Mouse (Mus musculus) erythroid progenitor cell, adult 5-6 weeks (primary cell): Measurements from ENCODE around the gene Gm20458. TPM values are rescaled to one million over a fixed set of nuclear protein-coding genes. Genes with fewer than 3 reads are reported as not detected.

ENCODE experiments used
- ATAC-seq: replicated peaks from 2 replicates; pipeline ENCODE4 v1.8.0; 2016; ENCODE audit warnings: moderate number of reproducible peaks, mild to moderate bottlenecking, moderate TSS enrichment, inconsistent platforms; ENCODE audit not compliant: poor library complexity, low FRiP score, severe bottlenecking
- total RNA-seq, 2 experiments: library from RNA; stranded (forward) in 1 of 2; stranded (reverse) in 1 of 2; fragments of 150-400 nt in 1 of 2; fragments of 186-747, 209-891 nt in 1 of 2; gene quantifications; 2 replicates each; pipeline versions ENCODE4 v1.2.3 to v1.2.4; 2015 to 2017; ENCODE audit warnings: low replicate concordance in 2 of 2

Gene Gm20458
- total RNA-seq, 2 experiments from 2014 or later = not detected

DNA sequence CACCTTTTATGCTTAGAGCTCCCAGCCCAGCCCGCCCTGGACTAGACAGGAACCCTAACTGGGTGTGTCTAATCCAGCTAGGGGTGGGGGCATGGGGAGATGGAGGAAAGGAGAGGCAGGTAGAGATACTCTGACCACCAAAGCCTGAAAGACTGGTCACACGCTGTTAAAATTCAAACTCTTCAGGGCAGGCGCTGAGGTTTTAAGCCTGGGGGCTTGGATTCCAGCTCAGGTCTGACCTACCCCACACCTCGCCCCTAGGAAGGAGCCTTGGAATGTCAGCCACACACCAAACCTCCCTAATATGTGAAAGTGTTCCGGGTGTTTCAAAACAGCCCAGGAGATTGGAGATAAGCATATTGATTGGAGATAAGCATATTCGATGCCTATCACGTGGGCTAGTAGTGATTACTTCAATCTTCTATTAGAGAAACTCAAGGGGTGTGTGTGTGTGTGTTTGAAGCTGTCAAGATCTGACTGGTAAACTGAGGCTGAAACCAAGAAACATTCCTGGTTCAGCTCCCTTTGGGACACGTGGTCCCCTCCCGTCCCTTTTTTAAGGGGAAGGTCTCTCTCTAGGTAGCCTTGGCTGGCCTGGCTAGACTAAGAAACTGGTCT lies 27.4 kb upstream of the Gm20458 start:
- ATAC-seq = no peak

DNA sequence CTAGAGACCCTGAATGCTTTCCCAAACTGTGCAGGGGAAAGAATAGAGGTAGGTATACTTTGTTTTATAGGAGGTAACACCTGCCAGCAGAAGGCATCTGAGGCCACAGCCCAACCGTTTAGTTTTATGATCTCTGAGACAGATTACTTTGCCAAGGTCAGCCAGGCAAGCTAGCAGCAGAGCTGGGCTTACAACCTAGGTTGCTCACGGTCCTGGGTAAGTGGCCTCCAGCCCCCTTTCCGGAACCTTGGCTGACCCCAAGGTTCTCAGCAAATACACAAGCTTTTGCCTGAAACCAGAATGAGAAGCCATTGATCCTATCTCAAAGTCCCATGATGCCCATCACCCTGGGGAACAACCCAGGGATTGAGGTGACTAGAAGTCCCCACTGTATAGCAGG lies 26.1 kb upstream of the Gm20458 start:
- no peak for ATAC-seq

DNA sequence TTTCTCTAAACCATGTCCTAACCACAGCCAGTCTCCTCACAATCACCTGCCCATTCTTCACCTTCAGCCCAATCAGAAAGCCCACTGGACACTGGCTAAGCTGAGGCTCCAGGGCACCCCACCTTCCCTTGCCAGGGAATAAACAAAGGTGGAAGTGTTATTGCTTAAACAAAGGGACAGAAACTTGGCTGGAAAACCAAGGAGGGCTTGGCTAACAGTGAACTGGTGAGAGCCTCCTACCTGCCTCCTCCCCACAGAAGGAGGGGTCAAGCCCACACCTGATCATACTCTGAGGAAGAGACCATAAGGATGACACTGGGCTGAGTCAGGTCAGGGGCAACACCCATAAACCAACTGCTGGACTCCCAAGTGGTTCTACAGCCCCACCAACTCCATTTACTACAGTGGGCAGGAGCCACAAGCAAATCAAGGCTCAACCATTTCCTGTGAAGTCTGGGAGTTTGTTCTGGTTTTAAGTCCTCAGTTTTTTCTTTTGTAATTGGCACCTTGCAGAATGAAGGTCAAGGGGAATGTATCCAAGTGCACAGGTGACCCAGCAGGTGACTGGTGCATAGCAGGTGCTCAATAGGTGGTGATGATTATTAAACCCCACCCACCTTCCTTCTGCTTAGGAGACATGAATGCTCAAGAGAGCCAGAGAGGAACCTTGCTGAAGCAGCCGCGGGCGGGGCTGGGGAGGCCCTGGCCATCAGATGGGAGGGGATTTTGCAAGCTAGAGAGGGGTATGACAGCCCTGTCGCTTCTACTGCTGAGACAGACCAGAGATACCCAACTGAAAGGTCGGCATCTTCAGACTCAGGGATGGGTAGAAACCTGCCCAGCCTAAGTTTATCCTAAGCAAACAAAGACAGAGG lies 25.3 kb upstream of the Gm20458 start:
- no peak for ATAC-seq

- no peak for ATAC-seq
Observed at GRCm38 (mm10) chr2:164436215-164436913, 24.4 kb upstream of the Gm20458 start.

GRCm38 (mm10) chr2:164436961-164437360 lies 23.8 kb upstream of the Gm20458 start:
- ATAC-seq = no peak

GRCm38 (mm10) chr2:164437710-164438109 lies 23.1 kb upstream of the Gm20458 start:
- no peak for ATAC-seq

DNA sequence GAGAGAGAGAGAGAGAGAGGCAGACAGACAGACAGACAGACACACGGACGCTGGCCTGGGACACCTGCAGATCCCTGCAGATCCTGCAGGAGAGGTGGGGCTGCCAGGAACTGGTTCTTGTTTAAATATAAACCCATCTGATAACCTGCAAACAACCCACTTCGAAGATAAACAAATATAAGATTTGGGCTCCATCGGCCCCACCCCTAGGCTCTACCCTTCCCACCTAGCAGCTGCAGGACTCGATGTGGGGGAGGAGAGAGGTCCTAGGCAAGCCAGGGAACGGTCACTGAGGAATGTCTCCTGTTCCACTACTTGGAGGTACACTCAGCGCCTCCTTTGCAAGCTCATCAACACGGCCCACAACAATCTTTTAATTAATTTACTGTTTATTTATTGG lies 22.5 kb upstream of the Gm20458 start:
- no peak for ATAC-seq

GRCm38 (mm10) chr2:164439001-164439421 lies 21.8 kb upstream of the Gm20458 start:
- no peak for ATAC-seq

DNA sequence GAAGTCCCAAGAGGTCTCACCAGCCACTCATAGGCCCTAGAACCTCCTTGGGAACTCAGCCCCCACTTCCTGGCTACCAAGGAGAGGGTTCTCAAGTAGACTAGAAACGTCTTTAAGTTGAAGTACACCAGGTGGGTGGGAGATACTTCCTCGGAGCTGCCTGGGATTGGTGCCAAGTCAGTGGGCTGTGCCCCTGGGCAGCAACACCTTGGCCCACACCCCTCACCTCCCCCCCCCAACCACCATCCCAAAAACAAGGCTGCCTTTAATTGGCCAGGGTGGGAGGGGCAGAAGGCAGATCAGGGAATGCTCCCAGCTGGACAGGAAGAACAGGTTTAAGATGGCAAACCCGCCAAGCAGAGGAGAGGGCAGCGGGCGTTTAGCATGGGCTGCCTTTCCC lies 20.5 kb upstream of the Gm20458 start:
- no peak for ATAC-seq

DNA sequence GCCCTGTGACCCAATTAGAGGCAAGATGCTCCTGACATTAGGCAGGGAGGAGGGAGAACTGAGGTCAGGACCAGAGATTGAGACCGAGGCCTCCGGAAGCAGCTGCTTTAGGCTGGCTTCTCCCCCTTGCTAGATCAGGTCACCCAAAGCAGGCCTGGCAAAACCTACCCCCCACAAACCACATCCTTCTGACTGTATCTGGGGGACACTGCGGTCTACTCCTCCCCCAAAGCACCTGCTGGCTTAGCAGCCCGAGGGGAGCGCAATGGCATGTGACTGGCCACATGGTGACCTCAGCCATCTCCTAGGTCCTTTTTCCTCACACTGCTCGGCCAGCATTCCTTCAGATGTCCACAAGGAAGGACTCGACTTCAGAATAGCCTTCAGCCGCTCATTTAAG lies 19.6 kb upstream of the Gm20458 start:
- no peak for ATAC-seq

GRCm38 (mm10) chr2:164441731-164442130 lies 19.0 kb upstream of the Gm20458 start:
- ATAC-seq = no peak

- ATAC-seq = no peak
Observed at GRCm38 (mm10) chr2:164442315-164443050, 18.3 kb upstream of the Gm20458 start.

- no peak for ATAC-seq
Observed at GRCm38 (mm10) chr2:164443051-164443437, 17.7 kb upstream of the Gm20458 start.

DNA sequence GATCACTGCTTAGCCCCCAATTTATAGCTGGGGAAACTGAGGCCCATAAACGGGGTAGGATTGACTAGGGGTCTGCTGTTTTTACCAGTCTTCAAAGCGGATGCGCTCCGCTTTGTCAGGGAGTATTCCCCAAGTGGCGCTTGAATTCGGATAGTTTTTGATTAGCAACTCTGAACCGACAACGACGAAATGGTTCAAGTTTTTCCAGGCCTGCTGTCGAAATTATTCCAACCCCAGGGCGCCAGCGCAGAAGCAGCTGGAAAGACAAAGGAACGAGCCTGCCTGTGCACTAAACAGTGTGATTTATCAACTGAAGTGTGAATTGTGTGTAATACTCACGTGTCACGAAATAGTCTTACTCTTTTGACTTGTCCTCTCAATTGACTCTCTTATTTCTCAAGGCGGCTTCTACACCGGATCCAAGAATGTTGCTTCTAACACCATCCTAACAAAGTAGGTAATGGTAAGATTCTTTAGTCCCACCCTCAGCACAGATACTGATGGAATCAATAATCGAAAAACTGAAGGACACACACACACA lies 17.2 kb upstream of the Gm20458 start, which contains the start of gene Sdc4:
Gene Sdc4 (minus strand): TSS at position 428 of the 541 bp plus-strand sequence.
- ATAC-seq = no peak

GRCm38 (mm10) chr2:164444701-164445100 lies 16.1 kb upstream of the Gm20458 start:
- ATAC-seq = no peak

DNA sequence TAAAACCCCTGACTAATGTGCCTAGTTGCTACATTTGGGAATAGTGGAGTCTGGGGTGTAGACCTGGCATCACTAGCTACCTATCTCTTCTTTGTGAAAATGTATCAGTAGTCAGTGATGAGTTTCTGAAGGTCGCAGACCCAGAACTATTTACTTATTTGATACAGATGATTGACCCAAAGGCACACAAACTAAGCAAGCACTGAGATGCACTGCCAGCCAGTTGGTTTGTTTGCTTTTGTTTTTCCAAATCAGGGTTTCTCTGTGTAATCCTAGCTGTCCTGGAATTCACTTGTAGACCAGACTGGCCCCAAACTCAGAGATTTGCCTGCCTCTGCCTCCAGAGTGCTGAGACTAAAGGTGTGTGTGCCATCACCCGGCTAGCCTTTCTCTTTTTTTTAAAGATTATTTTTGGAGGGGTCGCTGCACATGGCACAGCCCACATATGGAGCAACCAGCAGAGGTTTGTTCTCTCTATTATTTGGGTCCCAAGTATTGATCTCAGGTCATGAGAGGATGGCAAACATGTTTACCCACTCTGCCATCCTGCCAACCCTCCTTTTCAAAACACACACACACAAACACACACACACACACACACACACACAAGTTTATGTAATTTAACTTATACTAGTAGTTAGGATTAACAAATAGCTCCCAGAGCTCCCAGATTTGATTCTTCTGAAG lies 15.2 kb upstream of the Gm20458 start:
- no peak for ATAC-seq

GRCm38 (mm10) chr2:164446086-164446469 lies 14.7 kb upstream of the Gm20458 start:
- no peak for ATAC-seq

- no peak for ATAC-seq
Observed at GRCm38 (mm10) chr2:164448140-164448539, 12.6 kb upstream of the Gm20458 start.

DNA sequence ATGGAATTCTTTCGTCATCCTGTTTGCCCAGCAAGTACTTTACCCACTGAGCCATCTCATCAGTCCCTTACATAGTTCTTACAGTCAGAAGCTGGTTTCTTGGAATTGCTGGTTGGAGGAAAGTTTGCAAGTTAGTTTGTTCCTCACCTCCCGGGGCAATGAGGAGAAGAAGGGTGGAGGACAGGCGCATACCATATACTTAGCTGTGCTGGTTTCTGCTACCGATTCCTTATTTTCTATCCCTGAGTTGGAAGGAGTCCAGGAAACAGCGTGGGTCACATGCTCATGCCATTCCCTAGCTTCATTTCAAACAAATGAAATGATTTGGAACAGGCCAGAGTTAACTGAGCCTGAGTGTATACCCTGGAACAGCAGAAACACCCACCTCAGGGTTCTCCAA lies 11.8 kb upstream of the Gm20458 start:
- no peak for ATAC-seq
